Mouse (Mus musculus) naive thymus-derived CD4-positive, alpha-beta T cell, adult 2 months (primary cell): Measurements from ENCODE around the gene RPS10-NUDT3.

Experiments used
- DNase-seq: peaks from one replicate; pipeline ENCODE4 v3.0.0-alpha.2; 2011; ENCODE audit warnings: low read depth

Gene RPS10-NUDT3

GRCm38 (mm10) chr17:27575116-27575776 is 59.8 kb downstream of the RPS10-NUDT3 start:
- no peak for DNase-seq

GRCm38 (mm10) chr17:27574470-27575115 is 60.4 kb downstream of the RPS10-NUDT3 start:
- no peak for DNase-seq

GRCm38 (mm10) chr17:27573772-27574320 is 61.2 kb downstream of the RPS10-NUDT3 start:
- no peak for DNase-seq

GRCm38 (mm10) chr17:27571315-27571714 is 63.7 kb downstream of the RPS10-NUDT3 start:
- DNase-seq, result no peak

- no peak for DNase-seq
Observed at GRCm38 (mm10) chr17:27568228-27568627, 66.8 kb downstream of the RPS10-NUDT3 start.

DNA sequence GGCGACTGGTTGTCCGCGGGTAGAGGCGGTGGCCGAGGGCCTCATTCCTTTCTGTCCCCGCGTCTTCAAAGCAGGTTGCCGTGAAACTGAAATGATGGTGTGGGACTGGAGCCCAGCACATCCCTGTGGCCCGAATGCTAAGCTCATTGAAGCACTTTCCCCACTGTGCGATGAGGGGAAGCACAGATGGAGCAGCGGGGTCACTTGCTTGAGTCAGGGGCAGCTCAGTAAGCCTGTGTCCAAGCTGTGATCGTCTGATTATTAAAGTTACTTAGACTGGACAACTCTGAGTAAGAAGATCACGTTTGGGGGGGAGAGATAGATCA is 69.1 kb downstream of the RPS10-NUDT3 start:
- DNase-seq, result no peak

DNA sequence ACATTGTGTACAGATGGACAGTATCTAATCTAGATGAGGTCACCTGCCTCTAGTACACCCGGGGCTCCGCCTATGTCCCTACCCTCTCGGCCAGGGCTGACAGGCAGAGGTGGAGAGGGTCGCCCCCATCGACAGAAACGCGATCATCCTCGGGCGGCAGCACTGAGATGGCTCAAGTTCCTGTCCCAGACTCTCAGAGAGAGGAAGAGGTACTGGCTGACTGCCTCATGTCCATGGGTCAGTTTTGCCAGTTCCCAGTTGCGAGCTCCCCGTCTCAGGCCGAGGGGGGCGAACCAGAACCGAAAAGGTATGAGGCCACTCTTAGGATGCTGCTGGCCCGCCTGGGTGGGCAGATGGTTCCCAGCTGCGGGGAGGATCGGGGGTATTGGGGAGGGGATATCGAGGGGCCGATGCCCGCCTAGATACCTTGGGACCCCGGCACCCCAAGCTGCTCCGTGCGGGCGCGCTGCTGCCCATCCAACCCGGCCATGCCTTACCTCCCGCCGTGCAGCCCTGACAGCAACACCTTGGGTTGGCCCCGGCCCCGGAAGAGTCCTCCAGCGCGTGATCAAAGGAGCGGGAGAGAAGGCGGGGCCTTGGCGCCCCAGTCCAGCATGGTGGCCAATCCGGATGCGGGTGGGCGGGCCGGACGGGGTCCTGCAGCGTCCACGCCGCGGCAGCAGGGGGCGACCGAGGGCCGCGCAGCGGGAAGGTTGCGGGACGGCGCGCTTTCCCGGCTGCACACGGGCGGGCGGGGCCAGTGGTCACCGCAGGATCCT is 69.7 kb downstream of the RPS10-NUDT3 start, which contains the start of gene AI413582:
TSS of gene AI413582 (minus strand) at position 594 of the 779 bp plus-strand sequence.
- DNase-seq, result peak; percentile 95

- DNase-seq, result peak; percentile 55
Observed at GRCm38 (mm10) chr17:27564391-27565162, 70.4 kb downstream of the RPS10-NUDT3 start.

- DNase-seq, result no peak
Observed at GRCm38 (mm10) chr17:27563771-27564244, 71.2 kb downstream of the RPS10-NUDT3 start.

DNA sequence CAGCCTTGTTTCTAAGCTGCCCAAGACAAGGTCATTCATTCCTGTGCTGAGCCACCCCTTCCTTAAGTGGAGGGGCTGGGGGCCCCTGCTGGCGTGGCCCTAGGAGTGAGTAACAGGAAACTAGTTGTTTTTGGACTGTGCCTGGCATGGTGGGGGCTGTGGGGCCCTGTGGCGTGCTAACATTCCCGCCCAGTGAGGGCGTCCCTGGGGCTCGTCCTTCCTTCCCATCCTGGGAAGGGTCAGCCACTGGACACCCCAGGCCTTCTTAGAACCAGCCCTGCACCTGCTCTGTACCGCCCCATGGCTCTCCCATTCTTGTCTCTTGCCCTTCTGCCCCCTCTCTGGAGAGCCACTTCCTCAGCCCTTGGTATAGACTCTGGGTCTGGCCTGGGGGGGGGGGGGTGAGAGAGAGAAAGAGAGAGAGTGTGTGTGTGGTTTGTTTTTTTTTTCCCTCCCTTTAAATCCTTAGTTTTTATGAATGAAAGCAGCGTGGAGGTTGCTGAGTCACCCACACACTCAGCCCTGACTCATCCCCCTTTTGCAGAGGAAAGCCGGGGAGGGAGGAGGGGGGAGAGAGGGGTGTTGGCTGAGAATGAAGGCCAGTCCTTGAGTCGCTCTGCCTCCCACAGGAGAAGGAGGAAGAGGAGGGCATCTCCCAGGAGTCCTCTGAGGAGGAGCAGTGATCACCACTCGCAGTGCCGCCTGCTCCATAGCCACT is 73.1 kb downstream of the RPS10-NUDT3 start:
- DNase-seq, result no peak

- DNase-seq, result no peak
Observed at GRCm38 (mm10) chr17:27560926-27561480, 74.0 kb downstream of the RPS10-NUDT3 start.

DNA sequence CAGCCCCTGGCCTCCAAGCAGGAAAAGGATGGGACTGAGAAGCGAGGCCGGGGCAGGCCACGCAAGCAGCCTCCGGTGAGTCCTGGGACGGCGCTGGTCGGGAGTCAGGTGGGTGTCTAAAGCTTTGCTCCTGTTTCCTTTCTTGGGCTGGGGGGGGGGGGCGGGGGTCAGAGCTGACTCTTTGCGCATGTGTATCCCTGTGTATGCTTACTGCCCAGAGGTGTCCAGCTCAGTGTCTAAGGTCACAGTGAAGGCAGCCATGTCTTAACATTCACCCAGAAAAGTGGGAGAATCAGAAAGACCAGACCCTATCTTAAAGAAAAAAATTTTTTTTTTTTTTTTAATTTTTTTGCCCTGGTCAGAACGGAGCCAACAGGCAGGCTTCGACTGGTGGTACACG is 75.4 kb downstream of the RPS10-NUDT3 start:
- DNase-seq, result no peak

DNA sequence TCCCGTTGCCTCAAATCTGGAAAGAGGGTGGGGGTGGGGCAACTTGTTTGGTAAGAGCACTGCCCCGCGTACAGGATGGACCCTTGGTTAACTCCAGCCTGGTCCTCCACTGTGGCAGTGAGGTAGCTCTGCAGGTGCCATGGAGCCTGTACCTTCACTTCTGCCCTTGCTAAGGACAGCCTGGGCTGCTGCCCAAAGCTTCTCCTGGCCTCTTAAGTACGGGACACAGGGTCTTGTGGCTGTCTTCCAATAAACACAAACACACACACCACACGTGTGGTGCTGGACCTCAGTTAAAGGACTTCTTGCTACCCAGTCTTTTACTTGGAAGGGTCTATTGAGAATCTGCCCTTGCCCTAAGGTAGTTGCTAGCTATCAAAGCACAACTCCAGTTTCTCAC is 76.2 kb downstream of the RPS10-NUDT3 start:
- DNase-seq, result no peak

DNA sequence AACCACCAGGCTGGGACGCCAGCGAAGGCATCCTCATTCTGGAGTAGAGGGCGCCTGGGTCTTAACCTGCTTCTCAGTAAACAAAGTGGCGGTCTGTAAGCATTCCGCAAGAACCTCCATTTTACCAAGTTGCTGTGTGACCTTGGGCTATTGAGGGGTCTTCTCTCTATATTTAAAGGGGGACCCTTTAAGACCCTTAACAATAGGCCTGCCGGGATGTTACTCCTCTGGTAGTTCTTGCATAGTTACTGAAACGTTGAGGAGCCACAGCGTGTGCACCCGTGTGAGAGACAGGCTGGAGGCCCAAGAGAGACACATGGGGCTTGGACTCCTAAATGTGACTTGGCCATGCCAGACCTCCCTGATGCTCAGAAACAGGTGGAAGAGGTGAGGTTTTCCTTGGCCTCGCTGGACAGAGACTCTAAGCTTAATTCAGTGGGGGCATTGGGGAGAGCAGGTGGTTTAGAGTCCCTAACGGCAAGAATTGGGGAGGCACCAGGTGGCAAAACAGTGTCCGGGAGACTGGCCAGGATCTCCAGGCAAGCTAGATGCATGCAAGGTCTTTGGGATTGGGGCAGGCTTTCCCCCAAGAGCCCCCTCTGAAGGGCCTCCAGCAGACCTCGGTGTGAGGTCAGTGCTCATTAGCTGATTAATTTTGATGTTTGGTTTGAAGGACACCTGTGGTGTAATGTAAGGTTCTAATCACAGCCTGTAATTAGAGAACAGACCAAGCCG is 76.9 kb downstream of the RPS10-NUDT3 start:
- no peak for DNase-seq

DNA sequence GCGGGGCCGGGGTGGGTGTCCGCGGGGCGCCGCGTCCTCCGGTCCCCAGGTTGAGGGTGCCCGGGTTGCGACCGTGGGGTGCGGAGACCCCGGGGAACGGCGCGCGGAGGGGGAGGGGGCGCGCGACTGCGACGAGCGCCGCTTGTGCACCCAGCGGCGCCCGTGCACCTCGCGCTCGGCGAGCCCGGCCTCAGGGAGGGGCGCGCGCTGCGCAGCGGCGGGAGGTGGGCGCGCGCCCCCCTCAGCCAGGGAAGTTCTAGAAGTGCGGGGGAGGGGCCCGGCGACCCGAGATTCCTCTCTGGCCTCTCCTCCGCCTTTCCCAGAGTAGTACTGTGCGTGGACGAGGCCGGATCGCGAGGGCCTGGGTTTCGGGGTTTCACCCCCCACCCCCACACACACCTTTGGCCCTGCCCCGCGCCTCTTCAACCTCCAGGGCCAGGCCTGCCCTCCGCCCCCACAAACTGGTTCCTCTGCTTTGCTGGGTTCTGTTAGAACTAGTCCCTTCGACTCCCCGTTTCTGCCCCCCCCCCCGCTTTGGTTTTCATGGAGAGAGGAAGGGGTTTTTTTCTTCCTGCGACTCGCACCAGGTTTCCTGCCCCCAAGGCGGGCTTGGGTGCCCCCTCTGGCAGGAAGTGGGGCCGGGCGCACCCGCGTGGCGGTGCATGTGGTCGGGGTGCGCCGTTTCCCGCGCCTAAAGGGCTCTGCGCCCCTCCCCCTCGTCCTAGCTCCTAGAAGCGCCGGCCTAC is 77.7 kb downstream of the RPS10-NUDT3 start:
- peak; percentile 84 for DNase-seq

- DNase-seq, result peak; percentile 94
Observed at GRCm38 (mm10) chr17:27556315-27557011, 78.6 kb downstream of the RPS10-NUDT3 start, which contains the start of gene Hmga1. Gene Hmga1, plus strand, starts transcription at chr17:27556497.

- DNase-seq, result peak; percentile 80
Observed at GRCm38 (mm10) chr17:27555512-27556172, 79.4 kb downstream of the RPS10-NUDT3 start.

GRCm38 (mm10) chr17:27555075-27555511 is 79.9 kb downstream of the RPS10-NUDT3 start:
- peak; percentile 53 for DNase-seq
